Mouse (Mus musculus) kidney, postnatal 0 days (tissue): Measurements from ENCODE around the gene Mslnl. TPM values are rescaled to one million over a fixed set of nuclear protein-coding genes. Genes with fewer than 3 reads are reported as not detected.

ENCODE experiments used
- ATAC-seq: fragments of 200-750 bp; cut with Nextera tagmentation; replicated peaks from 2 replicates; pipeline ENCODE4 v1.8.0; 2017; ENCODE audit warnings: low read depth, moderate number of reproducible peaks, moderate TSS enrichment, moderate library complexity; ENCODE audit not compliant: low FRiP score
- DNase-seq: peaks from one replicate; pipeline ENCODE4 v3.0.0-alpha.2; 2016; ENCODE audit warnings: low spot score
- H3K27ac ChIP-seq: fragments of 300-500 bp; sonication (generic); 2 replicates; pipeline ENCODE4 v1.5.1; 2014; ENCODE audit warnings: mild to moderate bottlenecking
- H3K27me3 ChIP-seq: fragments of 300-500 bp; sonication (generic); 2 replicates; pipeline ENCODE4 v1.6.1; 2014; ENCODE audit warnings: low read length, mixed read lengths; ENCODE audit not compliant: insufficient read depth
- H3K36me3 ChIP-seq: fragments of 300-500 bp; sonication (generic); 2 replicates; pipeline ENCODE4 v1.6.1; 2014; ENCODE audit warnings: low read length, mixed read lengths; ENCODE audit not compliant: insufficient read depth
- H3K4me1 ChIP-seq: fragments of 300-500 bp; sonication (generic); replicated peaks from 2 replicates; pipeline ENCODE4 v1.6.1; 2014; ENCODE audit warnings: antibody characterized with exemption, low read length, mixed read lengths; ENCODE audit not compliant: insufficient read depth
- H3K4me2 ChIP-seq: fragments of 300-500 bp; sonication (generic); 2 replicates; pipeline ENCODE4 v1.6.1; 2014; ENCODE audit warnings: mild to moderate bottlenecking, low read length, moderate library complexity, mixed read lengths
- H3K4me3 ChIP-seq: fragments of 300-500 bp; sonication (generic); replicated peaks from 2 replicates; pipeline ENCODE4 v1.5.1; 2014; ENCODE audit warnings: low read depth, low read length
- H3K9ac ChIP-seq: fragments of 300-500 bp; sonication (generic); 2 replicates; pipeline ENCODE4 v1.6.1; 2014; ENCODE audit warnings: low read depth, low read length
- H3K9me3 ChIP-seq: fragments of 300-500 bp; sonication (generic); replicated peaks from 2 replicates; pipeline ENCODE4 v1.6.1; 2016; ENCODE audit warnings: low read length, inconsistent platforms, mixed read lengths
- CTCF ChIP-seq: IDR thresholded peaks from 2 replicates; pipeline ENCODE4 v1.5.1; 2016; ENCODE audit warnings: antibody characterized with exemption, low read depth, mild to moderate bottlenecking, moderate library complexity
- WGBS: fragments of 180-500 bp; shearing (Covaris S2); extraction: QIAGEN DNeasy Blood & Tissue Kit; methylation state at CpG from one replicate; pipeline ENCODE4 v1.1.7; 2014; 5-methylcytosine and 5-hydroxymethylcytosine counted together
- microRNA-seq: library from miRNA; unstranded; fragments of <30 nt; microRNA quantifications from one replicate; pipeline ENCODE4, GENCODE M21; 2016
- polyA plus RNA-seq: library from polyadenylated mRNA; unstranded; fragments of >200 nt; fragmentation: Nextera tagmentation; extraction: Ambion mirVana; gene quantifications from 2 replicates; pipeline ENCODE4 v1.2.1, GENCODE M21; 2015

Mslnl gene
- polyA plus RNA-seq, 1 experiment from 2014 or later = not detected

DNA sequence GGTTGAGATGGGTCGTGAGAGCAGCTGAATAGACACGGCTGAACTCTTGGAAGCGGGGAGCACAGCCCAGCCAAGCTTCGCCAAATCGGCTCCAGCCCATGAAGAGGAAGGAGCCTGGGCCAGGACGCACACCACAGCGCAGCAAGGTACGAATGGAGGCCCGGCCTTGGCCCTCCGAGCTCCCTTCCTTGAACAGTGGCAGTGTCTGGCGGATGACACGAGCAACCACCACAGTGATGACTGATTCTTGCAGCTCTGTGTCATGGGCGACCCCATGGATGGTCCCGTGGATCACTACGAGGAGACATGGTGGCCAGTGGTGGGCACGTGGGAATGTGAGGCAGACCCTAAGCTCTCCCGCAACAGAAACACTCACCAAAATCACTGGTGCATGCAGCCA is 59.2 kb downstream of the Mslnl start:
- TF ChIP-seq CTCF = no peak
- H3K4me3 ChIP-seq = no peak overlapping the region
- H3K9me3 ChIP-seq = no peaks in the 10 kb centered on the region
- no peaks in the 10 kb centered on the region for H3K36me3 ChIP-seq
- DNase-seq (no peak), ATAC-seq (no peak)
- no peak overlapping the region for H3K9ac ChIP-seq
- WGBS = 85% methylated on average over 17 of the region's 17 CpGs
- H3K27ac ChIP-seq = no peak overlapping the region
- peaks cover 37% of the 10 kb centered on the region for H3K4me1 ChIP-seq
- no peaks in the 10 kb centered on the region for H3K27me3 ChIP-seq
- peak overlapping the region; percentile 87 for H3K4me2 ChIP-seq

DNA sequence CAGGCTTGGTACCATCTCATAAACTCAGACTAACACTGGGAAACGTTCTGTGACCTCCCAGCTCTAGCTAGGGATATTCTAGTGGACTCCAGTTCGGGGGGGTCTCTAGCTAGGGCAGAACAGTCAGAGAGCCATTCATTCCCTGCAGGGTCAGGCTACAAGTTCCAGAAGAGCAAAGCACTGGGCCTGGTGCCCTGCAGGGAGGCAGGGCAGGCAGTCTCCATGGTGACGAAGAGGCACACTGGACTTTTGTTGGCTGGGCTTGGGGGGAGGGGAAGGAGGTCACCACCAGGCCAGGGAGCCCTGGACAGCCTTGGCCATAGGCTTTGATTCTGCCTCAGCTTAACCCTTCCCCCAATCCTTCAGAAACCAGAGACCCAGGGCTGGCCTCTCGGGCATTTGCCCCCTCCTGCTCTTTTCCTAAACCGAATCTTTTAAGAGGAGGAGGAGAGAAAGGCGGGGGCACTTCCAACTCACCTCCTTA is 59.8 kb downstream of the Mslnl start, which contains the start of gene AC134908.4:
Gene AC134908.4 (minus strand): TSS at position 51 of the 484 bp plus-strand sequence.
- peak; percentile 27 for DNase-seq
- no peak for ATAC-seq
- Histone ChIP-seq H3K9ac (peak within 1 kb of the TSS; percentile 73), H3K36me3 (no peaks in the 10 kb centered on the region), H3K9me3 (no peaks in the 10 kb centered on the region), H3K4me3 (peak within 1 kb of the TSS; percentile 78), H3K4me2 (peak within 1 kb of the TSS; percentile 87), H3K27me3 (no peaks in the 10 kb centered on the region), H3K27ac (no peak within 1 kb of the TSS; the same call in 1 of the 2 replicates), H3K4me1 (peaks cover 36% of the 10 kb centered on the region)
- TF ChIP-seq CTCF = no peak
- WGBS = 15% methylated on average over 6 of the region's 6 CpGs

DNA sequence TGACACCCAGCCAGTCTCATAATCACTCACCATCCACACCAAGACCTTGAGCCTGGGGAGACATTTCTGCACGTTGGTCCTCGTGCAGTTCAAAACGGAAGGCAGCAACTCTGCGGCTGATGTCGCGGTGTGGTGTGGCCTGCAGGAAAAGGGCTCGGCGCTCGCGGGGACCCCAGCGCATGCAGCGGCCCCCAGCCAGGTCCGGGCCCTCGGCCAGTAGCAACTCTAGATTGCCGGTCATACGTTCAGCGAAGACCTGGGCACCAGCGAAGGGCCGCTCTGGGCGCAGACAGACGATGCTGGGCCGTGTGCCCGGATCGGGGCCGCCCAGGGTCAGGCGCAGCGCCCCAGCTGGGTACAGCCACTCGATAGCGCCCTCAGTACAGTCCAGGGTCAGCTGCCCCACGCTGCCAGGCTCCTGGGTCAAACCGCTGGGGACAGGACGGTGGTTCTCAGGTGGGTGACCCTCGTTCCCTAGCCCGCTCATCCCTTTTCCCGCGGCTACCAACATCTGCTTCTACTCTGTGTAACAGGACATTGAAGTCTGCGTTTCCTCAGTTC is 60.4 kb downstream of the Mslnl start:
- H3K9me3 ChIP-seq = no peaks in the 10 kb centered on the region
- peak overlapping the region; percentile 78 for H3K4me3 ChIP-seq
- peak overlapping the region; percentile 73 for H3K9ac ChIP-seq
- H3K36me3 ChIP-seq = no peaks in the 10 kb centered on the region
- H3K4me2 ChIP-seq = peak overlapping the region; percentile 87
- H3K27ac ChIP-seq = no peak overlapping the region; the same call in 1 of the 2 replicates
- H3K4me1 ChIP-seq = peaks cover 30% of the 10 kb centered on the region
- peak; percentile 14; the same call in 1 of the 2 replicates for ATAC-seq
- DNase-seq = no peak
- no peaks in the 10 kb centered on the region for H3K27me3 ChIP-seq
- WGBS = 1% methylated on average over 37 of the region's 37 CpGs
- no peak for TF ChIP-seq CTCF

DNA sequence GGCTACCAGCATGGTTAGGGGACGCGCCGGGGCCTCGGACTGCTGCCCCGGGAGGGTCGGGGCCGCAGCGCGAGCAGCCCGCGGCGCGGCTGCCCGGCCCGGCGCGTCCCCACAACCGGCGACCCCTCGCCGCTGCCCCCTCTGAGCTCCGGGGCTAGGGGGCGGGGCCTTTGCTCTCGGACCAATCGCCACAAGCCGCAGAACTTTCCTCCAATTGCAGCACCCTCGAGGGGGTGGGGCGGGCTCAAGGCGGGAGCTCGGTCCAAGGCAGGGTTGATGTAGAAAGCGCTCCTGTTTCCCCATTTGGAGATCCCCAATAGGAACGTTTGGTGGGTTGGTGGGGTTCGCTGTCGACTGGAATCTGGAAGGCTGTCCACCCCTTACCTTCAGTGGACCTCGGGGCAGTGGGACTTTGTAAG is 61.1 kb downstream of the Mslnl start, which contains the start of gene Metrn:
Gene Metrn (minus strand): TSS at position 186 of the 419 bp plus-strand sequence.
- H3K4me2 ChIP-seq = peak within 1 kb of the TSS; percentile 87
- peak within 1 kb of the TSS; percentile 73 for H3K9ac ChIP-seq
- H3K4me1 ChIP-seq = peaks cover 26% of the 10 kb centered on the region
- peak; percentile 94 for DNase-seq
- H3K9me3 ChIP-seq = no peaks in the 10 kb centered on the region
- WGBS = 1% methylated on average over 35 of the region's 35 CpGs
- no peak for TF ChIP-seq CTCF
- H3K4me3 ChIP-seq = peak within 1 kb of the TSS; percentile 78
- no peak within 1 kb of the TSS; the same call in 1 of the 2 replicates for H3K27ac ChIP-seq
- no peaks in the 10 kb centered on the region for H3K36me3 ChIP-seq
- peak; percentile 65 for ATAC-seq
- no peaks in the 10 kb centered on the region for H3K27me3 ChIP-seq

Small RNA genes lying within 50 kb of the gene (microRNA-seq; reads per million reads assigned to microRNA genes)
- gene Gm25083 = not detected
- gene Mir6966 = 1.0 reads per million

Other genes starting within 250 kb of the Mslnl start
- not detected in 2 replicates for gene Sstr5, start 238.8 kb upstream of the Mslnl start, polyA plus RNA-seq
- gene Sox8, start 165.4 kb upstream of the Mslnl start, polyA plus RNA-seq = 1.8 and 2.2 TPM in 2 replicates
- gene Lmf1, start 157.0 kb upstream of the Mslnl start, polyA plus RNA-seq = 22.0 and 25.5 TPM in 2 replicates
- 0.70 TPM in 2 replicates for gene Gng13, start 18.9 kb upstream of the Mslnl start, polyA plus RNA-seq
- 10.3 and 13.8 TPM in 2 replicates for gene Chtf18, start 8.6 kb upstream of the Mslnl start, polyA plus RNA-seq
- gene Rpusd1, start 8.4 kb upstream of the Mslnl start, polyA plus RNA-seq = 14.9 and 16.5 TPM in 2 replicates
- gene Msln, start 18.3 kb downstream of the Mslnl start, polyA plus RNA-seq = 6.6 and 9.6 TPM in 2 replicates
- gene Narfl, start 37.7 kb downstream of the Mslnl start, polyA plus RNA-seq = 34.5 and 35.3 TPM in 2 replicates
- gene Haghl, start 49.6 kb downstream of the Mslnl start, polyA plus RNA-seq = 79.9 and 80.0 TPM in 2 replicates
- gene Ccdc78, start 50.5 kb downstream of the Mslnl start, polyA plus RNA-seq = 0.13 and 0.17 TPM in 2 replicates
- 112 and 117 TPM in 2 replicates for gene Fam173a, start 56.9 kb downstream of the Mslnl start, polyA plus RNA-seq
- gene AC134908.4, start 59.6 kb downstream of the Mslnl start, polyA plus RNA-seq = 0.82 TPM in 1 of 2 replicates, not detected in the other
- gene Metrn, start 61.1 kb downstream of the Mslnl start, polyA plus RNA-seq = 45.4 and 50.9 TPM in 2 replicates
- 0.34 and 0.56 TPM in 2 replicates for gene Fbxl16, start 73.0 kb downstream of the Mslnl start, polyA plus RNA-seq
- 21.0 and 22.1 TPM in 2 replicates for gene Wdr24, start 87.6 kb downstream of the Mslnl start, polyA plus RNA-seq
- 53.1 and 54.5 TPM in 2 replicates for gene Jmjd8, start 92.8 kb downstream of the Mslnl start, polyA plus RNA-seq
- gene Stub1, start 97.4 kb downstream of the Mslnl start, polyA plus RNA-seq = 267 and 287 TPM in 2 replicates
- gene Rhbdl1, start 101.3 kb downstream of the Mslnl start, polyA plus RNA-seq = 3.7 and 3.9 TPM in 2 replicates
- gene Gm20683, start 105.7 kb downstream of the Mslnl start, polyA plus RNA-seq = 2.7 and 2.8 TPM in 2 replicates
- 21.1 and 22.4 TPM in 2 replicates for gene Rhot2, start 108.8 kb downstream of the Mslnl start, polyA plus RNA-seq
- 10.6 and 10.7 TPM in 2 replicates for gene Wdr90, start 125.5 kb downstream of the Mslnl start, polyA plus RNA-seq
- gene Mcrip2, start 132.7 kb downstream of the Mslnl start, polyA plus RNA-seq = 128 and 138 TPM in 2 replicates
- gene Mettl26, start 139.0 kb downstream of the Mslnl start, polyA plus RNA-seq = 106 and 119 TPM in 2 replicates
- 0.38 and 0.51 TPM in 2 replicates for gene Wfikkn1, start 144.8 kb downstream of the Mslnl start, polyA plus RNA-seq
- gene Rab40c, start 183.7 kb downstream of the Mslnl start, polyA plus RNA-seq = 20.4 and 22.1 TPM in 2 replicates
- 69.5 and 70.2 TPM in 2 replicates for gene Pigq, start 208.9 kb downstream of the Mslnl start, polyA plus RNA-seq
- gene Nhlrc4, start 208.9 kb downstream of the Mslnl start, polyA plus RNA-seq = 1.1 and 2.5 TPM in 2 replicates
- gene A930017K11Rik, start 216.5 kb downstream of the Mslnl start, polyA plus RNA-seq = 6.8 and 7.2 TPM in 2 replicates
- gene Capn15, start 249.8 kb downstream of the Mslnl start, polyA plus RNA-seq = 17.0 and 19.8 TPM in 2 replicates